Mouse (Mus musculus) B cell, adult 2 months (primary cell): Measurements from ENCODE around the gene Esp1.
"Not testable (repeated sequence)": the region's sequence is repeated elsewhere in the genome, so short reads cannot be mapped to it uniquely, and the experiment has no call there.

Experiments
- DNase-seq, 2 experiments: peaks; one replicate each; pipeline ENCODE4 v3.0.0; 2022

Esp1 gene

GRCm38 (mm10) chr17:40726820-40727219 lies at the start of gene Esp1:
TSS of gene Esp1 (plus strand) at chr17:40727120.
- no peak for DNase-seq

GRCm38 (mm10) chr17:40716273-40716672 lies 10.6 kb upstream of the Esp1 start:
- no peak for DNase-seq

GRCm38 (mm10) chr17:40717055-40717454 lies 9.9 kb upstream of the Esp1 start:
- not testable (repeated sequence) for DNase-seq

- no peak for DNase-seq
These were observed 4.4 kb downstream of the Esp1 start for GRCm38 (mm10) chr17:40731296-40731695.

- DNase-seq: no peak
These were observed 4.8 kb downstream of the Esp1 start for GRCm38 (mm10) chr17:40731724-40732123.

GRCm38 (mm10) chr17:40763662-40764061 lies 36.7 kb downstream of the Esp1 start:
- no peak for DNase-seq

GRCm38 (mm10) chr17:40767120-40767519 lies 40.2 kb downstream of the Esp1 start:
- DNase-seq: no peak
